Mouse (Mus musculus) frontal cortex, postnatal 25 days (tissue): ENCODE data around the gene Armh3.

ENCODE experiments used
- DNase-seq, 2 experiments: peaks; one replicate each; pipeline ENCODE4 v3.0.0; 2022; ENCODE audit warnings: low spot score in 2 of 2

Gene Armh3

DNA sequence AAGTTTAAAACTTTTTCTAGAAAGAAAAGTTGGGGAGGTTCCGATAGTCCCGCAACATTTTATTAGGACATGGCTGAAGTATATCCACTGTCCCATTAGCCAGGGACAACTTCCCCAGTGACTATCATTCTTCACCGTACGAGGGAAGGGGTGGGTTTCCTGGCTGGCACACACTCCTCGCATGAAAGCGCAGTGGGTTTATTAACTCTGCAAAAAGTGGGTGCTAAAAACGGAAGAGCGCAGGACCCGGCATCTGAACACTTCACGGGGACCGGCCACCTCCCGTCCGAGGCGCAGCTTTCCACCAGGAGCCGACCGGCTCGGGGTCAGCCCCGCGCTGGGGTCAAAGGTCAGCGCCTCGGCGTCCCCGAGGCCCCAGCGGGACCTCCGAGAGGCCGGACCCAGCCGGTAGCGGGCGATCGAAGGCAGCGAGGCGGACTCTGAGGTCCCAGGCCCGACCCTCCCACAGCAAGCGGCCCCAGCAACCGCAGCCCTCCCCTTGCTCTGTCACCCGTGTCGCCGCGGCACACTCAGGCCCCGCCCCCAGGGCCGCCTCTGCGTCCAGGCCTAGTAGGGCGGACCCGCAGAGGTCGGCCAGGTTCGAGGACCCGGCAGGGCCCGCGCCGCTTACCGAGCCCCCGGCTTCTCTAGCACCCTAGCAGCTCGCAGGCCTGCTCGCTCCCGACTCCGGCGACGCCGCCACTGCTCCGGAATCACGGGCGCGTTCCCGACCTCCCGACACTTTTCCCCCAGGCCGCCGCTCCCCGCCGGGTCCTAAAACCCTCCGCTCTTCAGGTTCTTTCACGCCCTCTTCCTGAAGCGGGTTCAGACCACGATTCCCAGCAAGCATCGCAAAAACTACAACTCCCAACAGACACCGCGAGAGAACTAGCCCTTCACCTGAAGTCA is at the start of gene Armh3:
Armh3 (minus strand) TSS at position 704 of the 909 bp plus-strand sequence.
- DNase-seq = peak; percentile 81 to 85

DNA sequence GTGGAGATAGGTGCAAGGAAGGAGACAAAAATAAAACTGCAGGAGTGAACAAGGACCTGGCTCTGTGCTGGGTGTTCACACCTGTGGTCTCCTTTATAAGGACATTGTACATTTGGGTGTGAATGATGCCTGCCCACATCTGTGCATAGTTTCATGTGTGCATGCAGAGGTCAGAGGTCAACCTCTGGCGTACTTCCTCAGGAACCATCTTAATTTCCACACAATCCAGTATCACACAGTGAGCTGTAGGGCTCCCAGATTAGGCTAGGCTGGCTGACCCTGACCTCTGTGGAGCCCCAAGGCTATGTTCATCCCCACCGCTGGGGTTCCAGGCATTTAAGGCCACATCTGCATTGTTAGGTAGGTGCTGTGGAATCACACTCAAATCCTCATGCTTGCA is 49.1 kb upstream of the Armh3 start:
- no peak for DNase-seq

DNA sequence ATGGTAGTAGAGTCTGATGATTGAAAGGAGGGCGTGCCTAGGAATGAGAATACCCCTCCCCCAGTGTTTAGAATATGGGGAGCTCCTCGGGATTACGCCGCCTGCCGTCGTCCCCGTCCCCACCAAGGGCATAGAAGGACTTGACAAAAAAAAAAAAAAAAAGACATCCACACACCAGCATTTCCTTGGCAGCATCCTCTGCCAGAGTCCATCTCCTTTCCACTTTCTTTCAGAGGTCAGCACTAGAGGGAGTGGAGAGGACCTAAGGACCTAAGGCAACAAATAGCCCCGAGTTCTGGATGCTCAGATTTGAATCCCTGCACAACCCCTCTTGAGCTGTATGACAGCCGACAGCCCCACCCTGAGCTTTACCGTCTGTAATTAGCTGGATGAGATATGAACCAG is 48.3 kb upstream of the Armh3 start:
- DNase-seq = no peak

DNA sequence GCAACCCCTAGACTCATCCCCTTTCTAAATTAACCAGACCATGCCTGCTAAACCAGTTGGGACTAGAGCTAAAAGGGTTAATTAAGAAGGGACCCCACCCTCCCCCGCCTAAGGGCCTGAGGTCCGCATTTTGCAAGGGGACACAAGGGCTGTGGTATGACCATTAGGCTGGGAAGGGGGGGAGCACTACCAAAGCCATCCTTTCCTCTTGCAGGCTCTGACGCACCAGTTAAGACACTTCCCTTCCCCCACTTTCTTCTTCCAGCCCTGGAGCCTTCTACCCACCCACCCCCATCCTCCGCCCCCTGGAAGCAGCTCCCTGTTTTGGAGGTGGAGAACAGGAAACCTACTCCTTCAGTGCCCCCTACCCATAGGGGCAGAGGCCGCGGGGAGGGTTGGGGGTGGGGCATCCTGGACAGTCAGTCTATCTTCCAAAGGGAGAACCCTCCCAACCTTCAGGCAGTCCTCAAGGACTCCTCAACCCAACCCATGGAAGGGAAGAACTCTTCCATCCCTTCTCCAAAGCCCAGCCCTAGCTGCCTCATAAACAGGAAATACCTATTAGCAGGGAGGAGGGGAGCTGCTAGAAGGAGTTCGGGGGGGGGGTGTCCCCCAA is 47.5 kb upstream of the Armh3 start:
- DNase-seq = peak; percentile 25 to 45

DNA sequence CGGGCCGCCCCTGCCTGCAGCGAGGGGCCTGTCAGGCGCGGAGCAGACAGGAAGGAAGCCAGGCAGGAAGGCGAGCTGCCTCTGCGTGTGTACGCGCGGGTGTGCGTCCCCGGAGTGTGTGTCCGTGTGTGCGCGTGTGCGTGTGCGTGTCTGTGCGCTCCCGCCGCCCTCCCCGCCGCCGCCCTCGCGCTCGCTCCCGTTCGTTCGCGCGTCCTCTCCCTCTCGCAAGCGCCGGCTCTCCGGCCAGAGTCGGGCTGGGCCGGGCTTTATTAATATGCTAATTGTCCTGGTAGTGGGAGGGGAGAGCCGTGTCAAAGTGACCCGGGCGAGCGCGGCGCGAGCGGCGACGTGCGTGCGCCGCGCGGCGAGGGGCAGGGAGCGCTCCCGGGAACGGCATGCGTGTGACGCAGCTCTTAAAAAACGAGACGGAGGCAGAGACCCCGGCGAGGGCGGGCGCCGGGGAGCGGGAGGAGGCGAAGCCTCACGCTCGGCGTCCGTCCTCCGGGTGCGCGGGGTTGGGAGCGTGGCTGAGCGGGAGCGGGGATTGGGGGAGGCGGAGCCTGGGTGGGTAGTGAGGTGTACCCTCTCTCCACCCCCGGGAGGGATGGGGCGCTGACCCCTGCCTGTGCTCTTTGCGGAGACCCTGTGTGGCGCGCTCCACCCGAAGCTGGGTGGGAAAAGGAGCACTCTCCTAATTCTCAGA is 46.9 kb upstream of the Armh3 start, which contains the start of gene Ldb1:
Ldb1 (minus strand) TSS at position 222 of the 703 bp plus-strand sequence.
- peak; percentile 63 to 65 for DNase-seq

DNA sequence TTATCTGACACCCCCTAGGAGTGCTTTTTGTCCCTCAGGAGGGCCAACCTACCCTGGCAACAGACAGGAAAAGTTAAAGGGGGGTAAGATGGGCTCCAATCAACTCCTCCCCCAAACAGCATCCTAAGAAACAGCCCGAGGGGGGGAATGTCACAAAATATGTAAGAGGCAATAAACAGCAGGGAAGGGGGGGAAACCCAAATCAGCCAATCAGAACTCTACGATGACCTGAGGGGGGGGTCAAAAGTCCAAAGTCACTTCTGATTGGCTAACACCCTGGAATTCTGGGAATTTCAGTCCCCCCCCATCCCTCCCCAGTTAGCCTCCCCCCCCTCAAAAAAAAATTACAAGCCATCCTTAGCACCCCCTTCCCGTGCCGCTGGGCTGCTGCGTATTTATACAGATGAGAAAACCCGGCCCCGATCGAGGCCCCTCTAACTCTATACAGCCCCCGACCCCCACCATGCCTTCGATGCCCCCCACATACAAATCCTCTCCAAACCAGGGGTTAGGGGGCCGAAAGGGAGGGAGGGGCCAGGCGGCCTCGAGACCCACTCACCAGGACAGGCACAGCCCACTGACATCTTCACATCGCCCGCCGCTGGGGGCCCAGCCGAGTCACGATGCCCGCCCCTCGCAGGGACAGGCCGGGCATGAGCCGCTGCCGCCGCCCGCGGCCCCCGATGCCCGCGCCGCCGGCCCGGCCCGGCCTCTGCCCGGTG is 46.1 kb upstream of the Armh3 start, which contains the start of gene Pprc1:
Pprc1 (plus strand) TSS at position 616 of the 722 bp plus-strand sequence.
- peak in 1 of 2 experiments; percentile 39 for DNase-seq

DNA sequence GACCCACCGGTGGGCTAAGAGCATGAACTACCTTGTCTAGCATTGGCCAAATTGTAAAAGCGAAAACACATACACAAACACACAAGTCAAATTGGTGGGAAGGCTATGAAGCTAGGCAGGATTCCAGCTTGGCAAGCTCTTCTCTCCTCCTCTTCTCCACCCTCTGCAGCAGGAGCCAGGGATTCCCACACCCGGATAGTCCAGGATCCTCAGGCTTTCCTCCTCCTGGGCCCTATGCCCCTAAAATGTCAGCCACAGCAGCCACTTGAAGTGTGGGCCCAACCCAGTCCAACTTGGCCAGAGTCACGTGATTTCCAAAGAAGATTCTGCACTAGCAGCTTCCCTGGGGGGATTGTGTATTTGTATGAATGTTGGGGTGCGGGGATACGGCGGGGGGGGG is 45.1 kb upstream of the Armh3 start:
- no peak for DNase-seq

DNA sequence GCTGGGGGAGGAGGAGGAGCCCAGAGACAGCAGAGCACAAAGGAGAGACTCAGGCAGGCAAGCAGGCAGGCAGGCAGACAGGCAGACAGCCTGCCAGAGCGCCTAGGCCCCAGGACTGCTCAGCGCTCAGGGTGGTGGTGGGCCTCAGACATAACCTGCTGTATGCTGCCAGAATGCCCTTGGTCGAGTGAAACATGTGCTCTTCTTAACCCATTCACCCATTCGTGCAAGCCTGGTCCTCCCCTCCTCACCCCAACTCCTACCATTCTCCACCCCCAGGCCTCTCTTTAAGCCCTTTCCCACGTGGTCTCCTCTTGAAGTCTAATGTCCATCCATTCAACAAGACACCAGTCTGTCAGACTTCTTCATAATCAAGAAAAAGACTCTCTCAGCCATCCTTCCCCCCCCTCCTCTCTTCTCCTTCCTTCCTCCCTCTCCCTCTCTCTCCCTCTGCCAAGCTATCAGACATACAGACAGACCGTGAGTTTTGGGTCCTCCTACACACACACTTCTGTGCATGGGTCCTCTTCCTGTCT is 44.3 kb upstream of the Armh3 start:
- no peak for DNase-seq

DNA sequence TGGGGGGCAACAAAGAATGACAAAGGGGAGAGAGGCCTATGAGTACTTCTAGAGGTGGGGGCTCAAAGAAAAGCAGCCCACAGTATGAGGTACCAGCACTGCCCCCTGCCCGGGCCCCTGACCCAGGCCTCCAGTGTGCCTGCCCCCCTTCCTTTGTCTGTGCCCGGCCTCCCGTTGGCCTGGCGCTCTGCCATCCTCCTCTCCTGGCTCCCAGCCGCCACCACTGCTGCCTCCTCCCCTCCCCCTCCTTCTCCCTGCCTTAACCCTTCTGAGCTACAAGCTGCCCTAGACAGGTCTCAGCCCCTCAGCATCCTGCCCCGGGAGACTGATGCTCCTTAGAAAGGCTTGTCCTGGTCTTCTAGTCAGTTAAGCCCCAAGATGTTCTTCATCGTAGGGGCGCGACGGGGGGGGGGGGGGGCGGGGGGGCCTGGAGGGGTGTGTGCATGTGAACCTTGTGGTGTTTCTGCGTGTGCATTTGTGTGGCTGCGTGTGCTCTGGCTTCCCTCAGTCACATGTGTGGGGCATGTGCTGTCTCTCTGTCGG is 43.7 kb upstream of the Armh3 start:
- peak; percentile 57 to 60 for DNase-seq

DNA sequence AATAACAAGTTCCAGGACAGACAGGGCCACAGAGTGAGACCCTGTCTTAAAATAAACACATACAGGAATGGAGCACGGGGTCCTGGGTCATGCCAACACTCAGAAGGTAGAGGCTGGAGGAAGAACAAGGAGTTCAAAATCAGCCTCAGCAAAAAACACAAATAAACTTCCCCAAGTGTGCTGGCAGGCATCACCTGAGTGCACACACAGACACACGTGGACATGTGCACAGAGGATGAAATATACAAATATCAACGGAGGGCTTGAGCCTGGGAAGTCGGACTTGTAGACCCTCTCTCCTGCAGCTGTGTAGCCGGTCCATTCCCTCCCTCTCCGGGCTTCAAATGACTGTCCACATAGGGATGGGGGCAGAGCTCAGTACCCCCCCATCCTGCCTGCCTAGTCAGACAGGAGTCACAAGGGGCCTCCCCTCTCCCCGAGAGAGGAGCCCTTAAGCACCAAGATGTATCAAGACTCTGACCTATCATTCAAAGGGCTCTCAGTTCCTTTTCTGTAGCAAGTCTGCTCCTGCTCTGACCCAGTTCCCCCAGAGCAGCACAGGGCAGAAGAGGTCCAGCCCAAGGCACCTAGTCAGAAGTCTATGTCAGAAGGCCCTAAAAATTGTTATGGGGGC is 43.1 kb upstream of the Armh3 start:
- DNase-seq = no peak

DNA sequence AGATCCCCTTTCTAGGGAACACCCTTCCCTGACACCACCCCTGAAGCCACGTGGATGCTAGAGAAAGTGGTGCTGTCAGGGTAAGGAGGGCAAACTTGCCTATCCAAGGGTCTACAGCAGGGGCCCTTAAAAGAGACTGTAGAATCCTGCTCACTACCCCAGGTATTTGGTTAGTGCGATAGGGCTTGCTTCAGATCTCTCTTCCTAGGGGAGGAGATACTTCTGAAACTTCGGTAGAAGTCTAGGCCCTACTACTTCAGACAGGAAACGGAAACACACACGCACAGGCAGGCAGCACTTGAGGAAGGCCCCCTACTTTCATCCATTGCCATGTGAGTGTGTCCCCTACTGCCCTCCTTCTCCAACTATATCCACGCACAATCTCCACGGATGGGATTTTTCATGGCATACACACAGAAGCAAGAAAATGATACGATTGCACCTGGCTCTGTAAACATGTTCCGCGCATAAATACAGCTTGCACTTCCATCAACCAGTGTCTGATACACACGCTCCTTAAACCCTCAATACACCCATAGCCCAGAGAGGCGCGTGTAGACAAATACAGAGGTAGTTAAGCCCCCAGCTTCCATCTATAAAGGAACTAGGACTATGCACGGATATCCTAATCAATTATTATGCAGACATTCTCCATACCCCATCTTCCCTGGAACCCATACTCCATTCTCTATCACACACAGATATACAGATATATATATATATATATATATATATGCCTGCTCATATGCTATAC is 42.0 kb upstream of the Armh3 start:
- no peak for DNase-seq

DNA sequence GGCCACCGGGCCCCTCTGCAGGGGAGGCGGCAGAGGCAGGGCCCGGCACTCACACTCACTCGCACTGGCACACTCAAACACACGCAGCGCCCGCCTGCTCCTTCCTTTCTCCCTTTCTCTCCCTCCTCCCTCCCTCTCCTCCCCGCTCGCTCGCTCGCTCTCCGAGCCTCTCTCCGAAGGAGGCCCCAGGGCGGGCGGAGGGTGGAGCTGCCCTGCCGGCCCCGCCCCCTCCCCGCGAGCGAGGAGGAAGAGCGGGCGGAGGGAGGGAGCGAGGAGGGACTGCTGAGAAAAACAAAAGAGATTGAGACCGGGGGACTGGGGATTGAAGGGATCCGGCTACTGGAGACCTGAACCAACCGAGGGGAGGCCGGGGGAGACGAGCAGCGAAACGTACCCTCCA is 41.2 kb upstream of the Armh3 start:
- DNase-seq = peak; percentile 50 to 64

DNA sequence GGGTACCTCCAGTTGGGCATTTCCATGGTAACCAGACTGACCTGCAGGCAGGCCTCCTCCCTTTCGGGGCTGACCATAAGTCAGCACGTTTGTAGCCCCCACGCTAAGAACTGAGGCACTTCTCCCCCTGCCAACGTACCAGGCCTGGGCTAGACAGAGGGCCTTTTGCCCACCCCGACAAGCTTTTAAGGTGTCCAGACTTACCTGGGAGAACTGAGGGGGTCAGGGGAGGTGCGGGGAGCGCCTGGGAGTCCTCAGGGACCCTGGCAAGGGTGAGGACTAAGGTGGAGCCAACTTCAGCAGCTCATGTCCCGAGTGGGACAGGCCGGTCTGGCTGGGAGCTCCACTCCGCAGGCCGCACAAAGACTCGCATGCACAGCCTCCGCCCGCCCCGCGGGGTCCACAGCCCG is 40.6 kb upstream of the Armh3 start:
- DNase-seq = no peak

DNA sequence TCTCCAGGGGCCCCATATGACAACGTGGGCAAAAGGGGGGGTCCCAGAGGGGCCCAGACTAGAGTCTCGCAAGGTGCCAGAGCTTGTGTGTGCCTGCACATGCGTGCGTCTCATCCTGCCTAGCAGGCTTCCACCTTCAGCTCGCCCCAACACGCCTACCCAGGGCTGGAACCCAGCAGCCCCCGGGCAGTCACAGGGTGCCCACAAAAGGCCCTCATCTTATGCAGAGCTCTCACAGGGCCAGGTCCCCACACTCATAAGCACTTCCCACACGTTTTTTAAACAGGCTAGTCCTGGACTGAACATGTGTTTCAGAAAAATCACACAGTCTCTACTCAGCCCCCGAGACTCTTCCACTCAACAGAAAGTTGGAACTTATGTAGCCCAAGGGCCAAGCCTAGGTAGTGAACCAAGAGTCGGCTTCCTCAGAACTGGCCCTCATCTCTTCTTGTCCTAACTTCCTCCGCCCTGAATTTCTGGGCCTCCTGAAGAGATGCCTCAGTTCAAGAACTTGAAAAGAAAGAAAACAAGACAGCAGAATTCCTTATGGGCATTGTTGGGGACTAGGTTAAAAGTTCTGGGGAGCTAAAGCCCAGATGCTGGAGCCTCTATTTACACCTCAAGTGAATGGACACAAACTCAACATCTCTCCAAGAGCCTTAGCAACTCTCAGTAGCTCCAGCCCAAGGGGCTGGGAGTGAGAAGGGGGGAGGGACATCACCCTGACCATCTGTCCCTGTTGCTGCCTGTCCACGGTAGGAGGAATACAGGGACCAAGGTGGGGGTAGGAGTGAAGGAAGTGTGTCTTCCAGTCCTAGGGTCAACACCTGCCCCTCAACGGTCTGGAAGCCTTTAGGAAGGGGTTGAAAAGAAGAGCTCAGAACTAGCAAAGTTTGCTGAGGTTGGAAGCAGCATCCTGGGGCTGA is 39.9 kb upstream of the Armh3 start:
- DNase-seq = no peak

DNA sequence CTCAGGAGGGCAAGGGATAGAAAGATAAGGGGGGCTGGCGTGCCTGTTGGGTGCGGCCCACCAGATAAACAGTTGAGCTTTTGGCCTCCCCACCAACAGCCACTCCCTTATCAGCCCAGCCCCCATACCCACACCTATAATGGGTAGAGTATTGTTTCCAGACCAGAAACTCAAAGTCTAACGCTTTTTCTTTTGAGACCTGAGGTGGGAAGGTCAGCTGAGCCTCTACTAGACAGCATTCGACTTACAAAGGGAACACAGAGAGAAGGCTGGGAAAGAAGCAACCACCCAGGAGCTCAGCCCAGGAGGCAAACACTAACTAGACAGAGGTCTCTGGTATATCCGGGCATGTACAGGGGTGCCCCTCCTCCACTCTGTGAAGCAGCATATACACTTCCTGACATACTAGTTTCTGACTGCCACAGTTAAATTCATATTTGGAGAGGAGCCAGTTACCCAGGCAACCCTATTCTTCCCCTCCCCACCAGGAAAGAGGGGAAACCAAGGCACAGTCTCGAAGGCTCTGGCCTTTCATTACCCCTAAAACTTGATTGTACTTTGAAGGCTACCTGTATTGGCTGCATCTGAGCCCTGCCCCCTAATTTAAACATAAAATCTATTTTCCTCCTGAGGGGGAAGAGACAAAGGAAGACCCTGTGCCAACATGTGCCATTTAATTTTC is 39.1 kb upstream of the Armh3 start:
- DNase-seq = no peak

DNA sequence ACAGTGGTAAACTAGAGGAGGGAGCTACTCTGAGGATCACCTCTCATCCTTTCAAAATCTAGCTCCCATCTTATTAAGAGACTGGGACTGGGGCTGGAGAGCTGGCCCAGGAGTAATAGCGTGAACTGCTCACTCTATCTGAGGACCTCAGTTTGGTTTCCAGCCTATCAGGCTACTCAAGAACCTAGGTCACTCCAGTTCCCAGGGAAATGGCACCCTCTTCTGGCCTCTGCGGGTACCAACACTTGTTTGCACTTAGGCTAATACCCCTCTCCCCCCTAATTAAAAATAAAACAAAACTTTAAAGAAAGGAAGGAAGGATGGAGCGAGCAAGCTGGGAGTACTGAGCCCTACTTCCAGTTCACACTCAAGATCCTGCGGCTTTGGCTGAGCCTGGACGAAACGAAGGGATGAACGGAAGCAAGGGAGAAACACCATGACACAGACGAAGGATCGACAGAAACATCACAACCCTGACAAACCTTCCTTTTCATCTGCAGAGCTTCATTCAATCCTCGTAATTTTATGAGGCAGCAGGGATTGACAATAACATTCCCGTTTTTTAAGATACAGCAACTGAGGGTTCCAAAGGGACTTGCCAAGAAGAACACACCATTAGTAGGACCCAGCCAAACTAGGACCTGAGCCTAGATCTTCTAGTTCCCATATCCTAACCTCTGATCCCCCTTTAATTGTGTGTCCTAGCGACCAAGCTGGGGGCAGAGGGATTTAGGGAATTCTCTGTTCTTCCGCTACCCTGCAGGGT is 38.4 kb upstream of the Armh3 start:
- no peak for DNase-seq

DNA sequence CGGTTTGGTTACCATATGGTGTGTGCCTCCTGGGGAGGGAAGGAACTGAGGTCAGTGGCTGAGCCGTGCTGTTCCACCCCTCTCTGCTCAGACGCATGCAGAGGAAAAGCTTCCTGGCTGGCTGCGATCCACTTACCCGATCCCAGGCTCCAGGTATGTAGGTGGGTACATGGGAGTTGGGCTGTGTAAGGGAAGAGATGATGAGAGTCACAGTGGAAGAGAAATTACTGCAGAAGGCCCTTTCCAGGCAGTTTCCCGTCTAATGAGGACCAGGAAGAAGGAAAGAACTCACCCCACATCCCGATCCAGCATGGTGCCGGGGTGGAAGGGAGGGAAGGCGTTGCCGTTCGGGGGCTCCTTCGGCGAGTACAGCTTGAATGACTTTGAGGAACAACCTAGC is 37.7 kb upstream of the Armh3 start:
- no peak for DNase-seq
